Mouse (Mus musculus) left cerebral cortex, postnatal 14 days (tissue): ENCODE measurements around the gene Man2a2. TPM values are rescaled to one million over a fixed set of nuclear protein-coding genes. Genes with fewer than 3 reads are reported as not detected.

Experiments
- DNase-seq, 2 experiments: peaks; one replicate each; pipeline ENCODE4 v3.0.0; 2021 to 2022; ENCODE audit warnings: low spot score in 2 of 2, mixed read lengths in 1 of 2
- intact Hi-C: fragments of 180-260 bp; cut with DNase I; formaldehyde crosslinking; loops from one replicate; pipeline ENCODE4 v1.15.1; 2025
- long read RNA-seq, 2 experiments: library from polyadenylated mRNA; stranded (forward); transcript quantifications; one replicate each; pipeline ENCODE4 v2.0.0; 2021
- total RNA-seq, 2 experiments: library from RNA; stranded (reverse); gene quantifications; 2 replicates each; pipeline ENCODE4 v1.2.3; 2021

The Man2a2 gene
- 100 to 1,000 TPM; 114 to 118 TPM for total RNA-seq
- long read RNA-seq, experiment 1, full-length matches to known transcripts, result 18 of 43 reads
- long read RNA-seq, experiment 1, partial matches to known transcripts, result 19 of 43 reads
- long read RNA-seq, experiment 1, other reads (novel, unspliced or antisense), result 6 of 43 reads
- long read RNA-seq, experiment 2, full-length matches to known transcripts, result 7 of 26 reads
- long read RNA-seq, experiment 2, partial matches to known transcripts, result 10 of 26 reads
- long read RNA-seq, experiment 2, other reads (novel, unspliced or antisense), result 9 of 26 reads

GRCm38 (mm10) chr7:80371041-80371751 lies at the start of gene Man2a2:
Gene Man2a2, minus strand, starts transcription at chr7:80371375.
- intact Hi-C loops, result loop anchor here (2.0 to 10.0 kb wide), 2 partner anchors 30 to 226 kb away; partner anchors contain the start of gene Unc45a
- peak; percentile 67 to 79 for DNase-seq

DNA sequence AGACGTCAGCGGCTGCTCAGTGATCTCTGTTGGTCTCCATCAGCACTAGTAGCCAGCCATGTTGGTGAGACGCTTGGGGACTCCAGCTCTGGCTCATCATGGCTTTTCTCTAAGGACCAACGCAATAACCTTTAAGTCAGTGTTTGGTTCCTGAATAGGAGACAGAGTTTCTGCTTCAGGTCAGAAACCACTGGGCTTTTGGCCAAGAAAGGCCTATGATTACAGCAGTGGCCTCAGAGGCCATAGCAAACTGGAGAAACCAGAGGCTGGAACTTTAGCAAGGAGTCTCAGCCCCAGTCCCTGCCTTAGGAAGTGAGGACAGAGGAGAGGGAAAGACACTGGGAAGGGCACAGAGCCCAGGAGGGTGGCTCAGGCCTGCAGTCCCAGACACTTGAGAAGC lies 49.4 kb upstream of the Man2a2 start:
- no peak for DNase-seq
- intact Hi-C loops, result no loop called here

- intact Hi-C loops, result no loop called here
- no peak for DNase-seq
These were observed 48.1 kb upstream of the Man2a2 start for GRCm38 (mm10) chr7:80419278-80419677.

- intact Hi-C loops, result no loop called here
- no peak for DNase-seq
These were observed 46.9 kb upstream of the Man2a2 start for GRCm38 (mm10) chr7:80418036-80418435.

- no peak for DNase-seq
- intact Hi-C loops, result no loop called here
These were observed 46.4 kb upstream of the Man2a2 start for GRCm38 (mm10) chr7:80417601-80418000.

GRCm38 (mm10) chr7:80416969-80417368 lies 45.8 kb upstream of the Man2a2 start:
- intact Hi-C loops, result no loop called here

GRCm38 (mm10) chr7:80414303-80414855 lies 43.2 kb upstream of the Man2a2 start:
- DNase-seq, result no peak
- intact Hi-C loops, result no loop called here

More at GRCm38 (mm10) chr7:80416969-80417368, 45.8 kb upstream of the Man2a2 start:
- no peak for DNase-seq

DNA sequence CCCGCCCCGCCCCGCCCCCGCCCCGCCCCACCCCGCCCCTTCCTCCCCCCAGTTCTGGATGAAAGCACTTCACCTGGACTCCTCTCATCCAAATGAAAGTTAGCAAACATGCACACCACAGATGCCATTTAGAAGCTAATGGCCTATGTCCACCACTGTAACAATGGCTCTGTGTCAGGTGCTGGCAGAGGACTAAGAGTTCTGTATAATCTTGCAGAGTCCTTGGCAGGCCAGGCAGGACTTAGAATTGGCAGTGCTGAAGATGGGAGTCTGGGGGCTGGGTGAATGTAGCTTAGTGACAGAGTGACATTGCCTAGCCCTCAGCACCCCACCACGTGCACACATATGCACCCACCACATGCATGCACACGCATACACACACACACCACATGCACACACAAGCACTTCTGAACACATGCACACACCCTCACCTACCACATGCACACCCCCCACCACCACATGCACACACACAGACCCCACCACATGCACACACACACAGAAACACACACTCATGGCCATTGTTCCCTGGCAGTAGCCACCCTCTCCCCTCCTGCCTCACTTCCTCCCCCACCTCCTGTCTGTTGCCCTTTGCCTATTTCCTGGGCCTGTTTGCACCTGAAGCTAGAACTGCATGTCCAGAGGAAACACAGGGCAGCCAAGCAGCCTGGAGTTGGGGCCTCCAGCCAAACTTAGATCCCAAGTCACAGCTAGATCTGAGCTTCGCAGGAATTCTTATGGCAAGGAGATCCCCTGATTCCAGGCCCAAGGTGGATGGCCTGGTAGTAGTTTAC lies 42.5 kb upstream of the Man2a2 start:
- intact Hi-C loops, result no loop called here
- DNase-seq, result no peak

GRCm38 (mm10) chr7:80412781-80413180 lies 41.6 kb upstream of the Man2a2 start:
- intact Hi-C loops, result no loop called here
- no peak for DNase-seq

- intact Hi-C loops, result no loop called here
- DNase-seq, result peak; percentile 82 to 96
These were observed 41.1 kb upstream of the Man2a2 start for GRCm38 (mm10) chr7:80412279-80412678.

DNA sequence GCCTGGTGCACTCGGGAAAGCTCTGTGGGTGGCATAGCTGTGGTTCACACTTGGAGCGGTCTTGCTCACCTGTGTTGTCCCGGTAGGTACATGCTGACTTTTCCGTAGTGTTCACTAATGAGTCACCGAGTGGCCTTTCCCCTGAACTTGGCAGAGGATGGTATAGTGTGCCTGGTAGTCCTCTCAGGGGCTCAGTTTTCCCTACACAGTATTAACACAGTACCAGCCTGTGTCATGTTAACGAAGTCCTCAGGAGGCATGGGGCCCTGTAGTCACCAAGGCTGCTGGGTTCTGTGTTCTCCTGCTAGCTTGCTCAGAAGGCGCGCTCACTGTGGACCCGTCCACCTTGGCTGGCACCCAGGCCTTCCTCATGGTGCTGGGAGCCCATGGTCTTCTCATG lies 39.2 kb upstream of the Man2a2 start:
- no peak for DNase-seq
- intact Hi-C loops, result no loop called here

- intact Hi-C loops, result no loop called here
- DNase-seq, result no peak
These were observed 36.5 kb upstream of the Man2a2 start for GRCm38 (mm10) chr7:80407712-80408111.

DNA sequence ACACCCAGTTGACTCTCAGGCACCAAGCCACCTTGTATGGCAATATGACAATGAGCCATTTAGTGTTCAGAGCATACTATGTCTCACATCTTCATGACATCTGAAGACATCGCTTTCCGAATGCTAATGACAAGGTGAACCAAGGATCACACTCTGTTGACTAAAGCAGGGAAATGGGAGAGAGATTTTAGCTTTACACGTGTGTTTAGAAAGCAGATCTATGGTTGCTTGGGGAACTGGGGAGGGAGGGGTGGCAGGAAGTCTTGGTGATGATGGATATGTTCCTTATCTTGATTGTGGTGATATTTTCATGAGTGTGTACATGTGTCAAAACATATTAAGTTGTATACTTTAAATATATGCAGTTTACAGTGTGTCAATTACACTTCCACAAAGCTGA lies 35.0 kb upstream of the Man2a2 start:
- intact Hi-C loops, result no loop called here
- DNase-seq, result no peak

DNA sequence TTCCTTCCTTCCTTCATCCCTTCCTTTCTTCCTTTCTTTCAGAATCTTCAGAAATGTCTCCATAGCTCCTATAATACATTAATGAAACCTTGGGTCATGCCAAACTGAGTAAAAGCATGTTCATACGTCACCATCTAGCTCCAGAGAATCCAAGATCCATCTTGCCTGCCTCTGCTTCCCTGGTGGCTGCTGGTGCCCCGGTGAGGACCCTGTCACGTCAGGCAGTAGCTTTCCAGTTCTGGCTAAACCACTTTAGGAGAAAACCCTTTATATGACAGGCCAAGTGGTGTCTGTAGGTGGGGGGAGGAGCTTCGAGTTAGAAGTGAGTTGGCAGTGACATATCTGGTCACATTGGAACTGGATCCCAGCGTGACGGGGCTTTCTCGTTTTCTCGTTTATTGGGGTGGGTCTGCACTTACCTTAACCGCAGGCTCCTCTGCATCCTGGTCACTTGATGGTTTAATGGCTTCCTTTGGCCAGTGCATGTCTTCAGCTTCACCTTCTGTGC lies 34.1 kb upstream of the Man2a2 start, which contains the start of gene Furin:
Furin (minus strand) TSS at position 249 of the 508 bp plus-strand sequence.
- intact Hi-C loops, result no loop called here
- no peak for DNase-seq

- no peak for DNase-seq
- intact Hi-C loops, result no loop called here
These were observed 33.1 kb upstream of the Man2a2 start for GRCm38 (mm10) chr7:80404101-80404894.

DNA sequence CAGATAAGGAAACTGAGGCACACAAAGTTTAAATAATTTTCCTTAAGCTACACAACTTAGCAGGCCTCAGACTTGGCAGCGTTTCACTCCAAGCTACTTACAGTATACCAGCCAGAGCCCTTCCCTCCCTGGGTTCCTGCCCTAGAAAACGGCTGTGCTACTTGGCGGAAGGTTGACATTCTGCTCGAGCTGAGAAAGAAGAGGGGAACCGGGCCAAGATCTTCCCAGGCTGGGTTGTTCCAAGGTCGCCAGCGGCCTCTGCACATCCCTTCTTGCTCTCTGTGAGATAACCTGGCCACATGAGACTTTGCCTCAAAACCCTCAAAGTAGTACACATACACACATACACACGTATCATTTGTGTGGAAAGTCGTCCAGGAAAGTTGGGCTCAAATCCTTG lies 32.4 kb upstream of the Man2a2 start:
- intact Hi-C loops, result no loop called here
- DNase-seq, result peak; percentile 64 to 72

DNA sequence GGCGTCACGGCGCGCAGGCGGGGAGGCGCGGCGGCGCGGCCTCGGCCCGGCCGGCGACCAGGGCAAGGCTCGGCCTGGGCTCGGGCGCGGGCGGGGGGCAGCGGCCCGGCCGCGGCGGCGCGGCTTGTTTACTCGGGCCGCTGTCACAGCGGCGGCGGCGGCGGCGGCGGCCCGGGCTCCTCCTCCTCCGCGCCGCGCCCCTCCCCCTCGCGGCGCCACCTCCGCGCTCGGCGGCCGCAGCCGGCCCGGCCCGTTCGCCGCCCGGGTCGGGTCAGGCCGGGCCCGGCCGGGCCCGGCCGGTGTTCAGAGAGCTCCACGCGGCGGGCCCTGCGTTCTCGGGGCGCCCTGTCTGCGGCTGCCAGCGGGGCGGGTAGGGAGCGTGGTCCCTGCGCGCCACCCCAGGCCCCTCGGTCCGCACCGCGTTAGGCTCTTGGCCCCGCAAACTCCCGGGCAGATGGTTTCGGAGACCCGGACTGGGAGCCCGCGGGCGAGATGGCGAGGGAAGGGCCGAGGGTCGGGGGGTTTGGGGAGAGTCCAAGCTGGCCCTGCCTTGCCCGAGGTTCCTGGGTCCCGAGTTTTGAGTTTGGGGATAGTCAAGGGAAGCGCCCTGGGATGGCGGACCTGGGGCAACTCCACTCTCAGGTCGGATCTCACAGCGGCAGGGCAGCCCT lies 31.6 kb upstream of the Man2a2 start:
- peak in 1 of 2 experiments; percentile 52 for DNase-seq
- intact Hi-C loops, result no loop called here

DNA sequence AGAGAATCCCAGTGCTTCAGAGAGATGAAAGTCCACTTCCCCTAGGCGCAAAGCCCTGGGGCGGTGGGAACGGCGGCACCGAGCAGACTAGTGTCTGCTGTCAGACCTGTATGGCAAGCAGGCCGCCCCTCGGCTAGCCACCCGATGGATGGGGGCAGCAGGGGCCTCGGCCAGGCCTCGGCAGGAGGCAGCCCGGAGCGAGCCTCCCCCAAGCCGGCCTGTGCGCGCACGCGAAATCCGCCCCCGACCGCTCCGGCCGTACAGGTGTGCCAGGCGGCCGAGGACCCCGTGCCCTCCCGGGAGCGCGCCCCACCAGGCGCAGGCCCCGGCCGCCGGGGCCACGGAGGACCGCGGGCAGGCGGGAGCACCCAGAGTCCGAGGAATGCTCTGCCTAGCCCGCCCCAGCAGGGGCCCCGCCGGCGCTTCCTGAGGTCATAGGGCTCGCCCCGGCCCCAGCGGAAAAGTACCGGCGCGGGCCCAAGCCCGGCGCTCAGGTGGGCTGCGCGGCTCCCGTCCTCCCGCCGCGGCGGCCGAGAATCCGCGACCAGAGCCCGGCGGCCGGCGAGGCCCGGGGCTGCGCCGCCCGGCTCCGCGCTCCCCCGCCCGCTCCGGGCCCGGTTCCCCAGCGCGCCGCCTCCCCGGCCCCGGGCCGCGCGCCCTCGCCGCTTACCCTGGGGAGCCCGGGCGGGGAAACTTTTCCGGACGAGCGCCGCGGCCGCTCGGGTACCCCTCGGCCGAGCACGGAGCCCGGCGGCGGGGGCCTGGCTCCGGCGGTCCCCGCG lies 30.9 kb upstream of the Man2a2 start:
- intact Hi-C loops, result no loop called here
- DNase-seq, result no peak
